Mouse (Mus musculus): ENCODE results near the gene S100a4. TPM values are rescaled to one million over a fixed set of nuclear protein-coding genes. Genes with fewer than 3 reads are reported as not detected.

The S100a4 gene
- polyA plus RNA-seq, 1 experiment from 2014 or later = 1.6 TPM

DNA sequence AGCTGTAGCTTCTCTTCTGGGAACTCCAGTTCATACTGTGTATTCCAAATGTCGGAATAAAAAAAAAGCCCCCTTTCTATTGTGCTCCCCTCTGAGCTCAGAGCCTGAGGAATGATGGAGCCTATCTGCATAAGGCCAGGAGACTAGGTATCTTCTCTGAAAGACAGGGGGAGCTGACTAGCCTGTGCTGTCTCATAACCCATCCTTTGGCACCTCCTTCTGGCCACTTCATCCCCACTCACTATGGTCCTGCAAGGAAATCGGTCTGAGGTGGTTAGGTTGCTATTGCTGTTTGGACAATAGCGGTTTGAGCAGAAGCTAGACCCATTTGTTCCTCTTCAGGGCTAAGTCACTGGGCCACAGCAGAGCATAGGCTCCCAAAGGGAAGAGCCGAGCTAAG lies 24.2 kb downstream of the S100a4 start:
- no peak for ATAC-seq
- H3K36me3 ChIP-seq (ENCODE audit: poor library complexity, severe bottlenecking) = no peaks in the 10 kb centered on the region
- H3K4me3 ChIP-seq = no peak overlapping the region
- no peak overlapping the region for H3K27ac ChIP-seq
- no peak overlapping the region for H3K4me2 ChIP-seq
- WGBS = 69% methylated on average over 4 of the region's 4 CpGs
- no peaks in the 10 kb centered on the region for H3K27me3 ChIP-seq
- H3K9ac ChIP-seq = no peak overlapping the region
- peaks cover 24% of the 10 kb centered on the region for H3K4me1 ChIP-seq
- H3K9me3 ChIP-seq (replicated peaks) = no peaks in the 10 kb centered on the region

DNA sequence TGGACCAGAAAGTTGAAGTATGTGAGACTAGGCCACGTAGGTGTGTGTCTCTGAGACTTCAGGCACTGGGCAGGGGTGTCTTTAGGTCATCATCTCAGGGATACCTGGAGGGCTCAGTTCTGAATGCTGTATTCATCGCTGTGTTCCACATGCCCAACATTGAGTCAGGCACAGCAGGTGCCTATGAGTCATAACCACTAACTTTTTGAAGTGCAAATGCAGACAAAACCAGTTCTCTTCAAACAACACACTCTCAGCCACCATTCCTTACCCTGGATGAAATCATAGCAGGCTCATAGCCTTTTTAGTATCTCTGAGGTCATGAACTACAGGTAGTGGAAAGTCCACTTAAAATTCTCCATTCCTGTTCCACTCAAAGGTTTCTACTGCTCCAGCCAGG lies 25.7 kb downstream of the S100a4 start:
- H3K4me2 ChIP-seq = no peak overlapping the region
- H3K4me3 ChIP-seq = no peak overlapping the region
- 79% methylated on average over 2 of the region's 2 CpGs for WGBS
- H3K27ac ChIP-seq = no peak overlapping the region
- no peaks in the 10 kb centered on the region for H3K27me3 ChIP-seq
- H3K36me3 ChIP-seq (ENCODE audit: poor library complexity, severe bottlenecking) = no peaks in the 10 kb centered on the region
- no peak overlapping the region for H3K9ac ChIP-seq
- peaks cover 9% of the 10 kb centered on the region for H3K4me1 ChIP-seq
- ATAC-seq = no peak
- no peaks in the 10 kb centered on the region for H3K9me3 ChIP-seq (replicated peaks)

- Histone ChIP-seq H3K4me2 (no peak overlapping the region), H3K36me3 (ENCODE audit: poor library complexity, severe bottlenecking) (no peaks in the 10 kb centered on the region), H3K4me3 (no peak overlapping the region), H3K27me3 (no peaks in the 10 kb centered on the region), H3K9ac (no peak overlapping the region), H3K9me3 (replicated peaks) (no peaks in the 10 kb centered on the region), H3K27ac (no peak overlapping the region), H3K4me1 (no peaks in the 10 kb centered on the region)
- ATAC-seq = no peak
- 77% methylated on average over 2 of the region's 2 CpGs for WGBS
Measured at GRCm38 (mm10) chr3:90631984-90632383, 28.4 kb downstream of the S100a4 start.

DNA sequence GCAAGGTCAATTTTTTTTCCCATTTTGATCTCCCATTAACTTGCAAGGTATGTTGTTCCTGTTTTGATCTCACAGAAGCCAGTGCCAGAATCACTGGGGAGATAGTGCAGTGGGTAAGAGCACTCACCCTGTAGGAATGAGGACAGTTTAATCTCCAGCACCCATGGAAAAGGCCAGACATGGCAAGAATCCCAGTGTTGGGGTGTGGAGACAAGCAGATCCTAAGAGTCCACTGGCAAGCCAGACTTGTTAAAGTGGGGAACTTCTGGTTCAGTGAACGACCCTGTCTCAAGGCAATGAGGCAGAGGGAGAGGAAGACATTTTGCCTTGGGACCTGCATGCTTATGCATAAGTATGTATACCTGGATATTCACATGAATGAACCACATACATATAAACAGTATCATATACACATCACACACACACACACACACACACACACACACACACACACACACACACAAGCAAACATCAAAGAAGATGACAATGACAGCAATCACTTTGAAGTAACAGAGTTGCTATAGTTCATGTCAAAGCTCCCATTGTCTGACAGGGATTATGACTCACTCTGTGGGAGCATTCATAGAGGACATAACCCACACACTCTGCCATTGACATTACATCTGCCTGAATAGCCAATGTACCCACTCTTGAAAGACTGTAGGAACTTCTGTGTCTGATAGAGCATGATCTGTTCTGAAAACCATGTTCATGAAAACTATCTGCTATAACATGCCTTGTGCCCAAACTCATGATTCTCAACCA lies 35.1 kb downstream of the S100a4 start:
- no peak overlapping the region for H3K27ac ChIP-seq
- no peaks in the 10 kb centered on the region for H3K36me3 ChIP-seq (ENCODE audit: poor library complexity, severe bottlenecking)
- H3K4me2 ChIP-seq = no peak overlapping the region
- ATAC-seq = no peak
- H3K4me3 ChIP-seq = no peak overlapping the region
- no peak overlapping the region for H3K9ac ChIP-seq
- H3K4me1 ChIP-seq = no peaks in the 10 kb centered on the region
- 59% methylated on average over 1 of the region's 1 CpGs for whole genome bisulfite sequencing
- no peaks in the 10 kb centered on the region for H3K9me3 ChIP-seq (replicated peaks)
- H3K27me3 ChIP-seq = no peaks in the 10 kb centered on the region

DNA sequence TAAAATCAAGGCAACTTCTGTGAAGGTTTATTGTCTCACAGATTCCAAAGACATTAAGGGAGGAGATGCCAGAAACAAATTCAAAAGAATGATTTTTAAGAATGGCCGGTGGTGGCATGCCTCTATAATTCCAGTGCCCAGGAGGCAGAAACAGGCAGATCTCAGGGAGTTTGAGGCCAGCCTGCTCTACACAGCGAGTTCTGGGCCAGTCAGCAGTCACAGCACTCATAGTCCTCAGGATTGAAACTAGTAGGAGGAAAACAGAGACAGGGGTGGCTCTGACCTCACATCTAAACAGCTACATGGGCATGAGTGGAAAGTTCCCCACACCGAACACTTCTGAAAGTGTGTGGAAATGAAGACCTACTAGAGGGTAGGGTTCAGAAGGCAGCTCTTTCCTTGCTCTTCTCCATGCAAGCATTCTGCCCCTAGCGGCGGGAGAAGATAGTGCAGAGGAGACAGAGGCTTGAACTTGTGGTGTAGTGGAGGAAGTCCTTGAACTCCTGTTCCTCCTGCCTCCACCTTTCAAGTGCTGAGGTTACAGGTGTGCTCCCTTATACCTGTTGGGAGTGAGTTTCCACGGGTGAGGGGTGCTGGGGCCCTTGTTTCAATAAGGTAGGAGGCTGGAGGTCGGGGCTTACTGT lies 36.1 kb downstream of the S100a4 start:
- Histone ChIP-seq H3K9ac (no peak overlapping the region), H3K27ac (no peak overlapping the region)
- WGBS = 51% methylated on average over 7 of the region's 7 CpGs

GRCm38 (mm10) chr3:90640981-90641380 lies 37.4 kb downstream of the S100a4 start:
- Histone ChIP-seq H3K9ac (no peak overlapping the region), H3K4me3 (no peak overlapping the region), H3K4me1 (no peaks in the 10 kb centered on the region), H3K36me3 (ENCODE audit: poor library complexity, severe bottlenecking) (no peaks in the 10 kb centered on the region), H3K4me2 (no peak overlapping the region), H3K27ac (no peak overlapping the region), H3K9me3 (replicated peaks) (no peaks in the 10 kb centered on the region), H3K27me3 (no peaks in the 10 kb centered on the region)
- WGBS = 89% methylated on average over 7 of the region's 7 CpGs
- no peak for ATAC-seq

More for the DNA sequence above, 36.1 kb downstream of the S100a4 start:
- Histone ChIP-seq H3K4me2 (no peak overlapping the region), H3K36me3 (ENCODE audit: poor library complexity, severe bottlenecking) (no peaks in the 10 kb centered on the region), H3K9me3 (replicated peaks) (no peaks in the 10 kb centered on the region), H3K4me3 (no peak overlapping the region), H3K4me1 (no peaks in the 10 kb centered on the region), H3K27me3 (no peaks in the 10 kb centered on the region)
- ATAC-seq = no peak

DNA sequence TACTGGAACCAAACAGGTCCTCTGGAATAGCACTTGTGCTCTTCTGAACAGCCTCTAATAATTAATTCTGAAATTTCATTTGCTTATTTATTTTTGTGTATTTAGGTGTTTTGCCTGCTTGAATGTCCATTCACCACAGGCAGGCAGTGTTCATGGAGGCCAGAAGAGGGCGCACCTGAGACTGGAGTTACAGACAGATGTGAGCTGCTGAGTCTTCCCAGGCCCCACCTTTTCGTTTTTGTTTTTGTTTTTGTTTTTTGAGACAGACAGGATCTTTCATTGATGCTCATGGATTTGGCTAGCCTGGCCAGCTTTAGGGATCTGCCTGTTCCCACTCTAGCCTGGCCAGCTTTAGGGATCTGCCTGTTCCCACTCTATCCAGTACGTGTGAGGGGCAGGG lies 40.6 kb downstream of the S100a4 start:
- Histone ChIP-seq H3K9me3 (replicated peaks) (no peaks in the 10 kb centered on the region), H3K4me2 (no peak overlapping the region), H3K27ac (no peak overlapping the region), H3K4me3 (no peak overlapping the region), H3K27me3 (no peaks in the 10 kb centered on the region), H3K9ac (no peak overlapping the region), H3K36me3 (ENCODE audit: poor library complexity, severe bottlenecking) (no peaks in the 10 kb centered on the region), H3K4me1 (no peaks in the 10 kb centered on the region)
- no peak for ATAC-seq
- 59% methylated on average over 3 of the region's 3 CpGs for WGBS

DNA sequence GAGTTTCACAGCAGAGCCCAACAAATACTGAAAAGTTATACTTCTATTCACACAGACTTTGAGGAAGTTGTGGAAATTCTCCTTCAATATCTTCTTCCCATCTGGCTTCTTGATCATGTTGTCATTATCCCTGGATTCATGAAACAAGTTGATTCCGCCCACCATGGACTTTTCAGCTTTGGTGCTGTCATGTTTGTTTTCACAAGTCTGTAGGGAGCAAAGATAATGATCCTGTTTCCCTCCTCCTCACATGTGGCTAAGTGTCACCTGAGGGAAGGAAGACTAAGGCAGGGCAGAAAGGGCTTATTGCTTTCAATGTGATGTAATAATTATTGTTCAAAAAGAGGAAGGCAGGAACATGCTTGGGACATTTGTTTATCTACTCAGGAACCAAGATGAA lies 43.7 kb downstream of the S100a4 start:
- Histone ChIP-seq H3K4me3 (no peak overlapping the region), H3K27me3 (no peaks in the 10 kb centered on the region), H3K4me1 (no peaks in the 10 kb centered on the region), H3K9ac (no peak overlapping the region), H3K4me2 (no peak overlapping the region), H3K9me3 (replicated peaks) (no peaks in the 10 kb centered on the region), H3K36me3 (ENCODE audit: poor library complexity, severe bottlenecking) (no peaks in the 10 kb centered on the region), H3K27ac (no peak overlapping the region)
- 76% methylated on average over 1 of the region's 1 CpGs for WGBS
- ATAC-seq = no peak

DNA sequence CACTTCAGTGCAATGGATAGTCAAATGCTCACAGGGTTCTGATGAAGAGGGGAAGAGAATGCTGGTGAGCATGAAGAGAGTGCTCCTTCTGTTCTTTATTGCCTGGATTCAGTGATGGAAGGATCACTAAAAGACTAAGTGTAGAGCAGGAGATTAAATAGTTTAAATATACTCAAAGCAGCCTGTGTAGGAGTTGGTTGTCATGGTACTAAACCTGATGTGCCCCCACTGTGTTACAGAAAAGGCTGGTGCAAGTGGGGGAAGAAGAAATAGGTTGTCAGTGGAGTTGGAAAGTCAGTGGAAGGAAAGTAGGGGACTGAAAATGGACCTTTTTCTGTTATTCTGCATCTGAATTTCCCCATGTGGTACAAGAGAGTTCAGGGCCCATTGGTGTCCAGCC lies 45.4 kb downstream of the S100a4 start:
- Histone ChIP-seq H3K27ac (no peak overlapping the region), H3K4me2 (no peak overlapping the region), H3K4me3 (no peak overlapping the region), H3K9me3 (replicated peaks) (no peaks in the 10 kb centered on the region), H3K9ac (no peak overlapping the region), H3K27me3 (peaks cover 1% of the 10 kb centered on the region; the same call in 1 of the 2 replicates), H3K4me1 (no peaks in the 10 kb centered on the region), H3K36me3 (ENCODE audit: poor library complexity, severe bottlenecking) (no peaks in the 10 kb centered on the region)
- no peak for ATAC-seq

DNA sequence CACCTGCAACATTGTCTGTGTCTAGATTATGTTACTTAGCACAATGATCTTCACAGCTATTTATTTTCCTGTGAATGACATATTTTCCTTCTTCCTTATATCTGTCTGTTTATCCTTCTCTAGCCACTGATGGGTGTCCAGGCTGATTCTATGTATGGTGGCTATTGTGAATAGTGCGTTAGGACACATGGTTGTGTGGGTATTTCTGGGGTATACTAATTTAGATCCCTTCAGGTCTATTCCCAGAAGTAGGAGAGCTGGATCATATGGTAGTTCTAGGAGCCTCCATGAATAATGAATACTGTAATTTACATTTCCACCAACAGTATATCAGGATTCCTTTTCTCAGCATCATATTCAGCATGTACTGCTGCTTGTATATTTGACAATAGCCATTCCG lies 46.3 kb downstream of the S100a4 start:
- Histone ChIP-seq H3K27ac (no peak overlapping the region), H3K4me2 (no peak overlapping the region), H3K27me3 (peaks cover 6% of the 10 kb centered on the region; the same call in 1 of the 2 replicates), H3K9ac (no peak overlapping the region), H3K9me3 (replicated peaks) (no peaks in the 10 kb centered on the region), H3K36me3 (ENCODE audit: poor library complexity, severe bottlenecking) (no peaks in the 10 kb centered on the region), H3K4me3 (no peak overlapping the region), H3K4me1 (no peaks in the 10 kb centered on the region)
- WGBS = 91% methylated on average over 2 of the region's 2 CpGs
- no peak for ATAC-seq

GRCm38 (mm10) chr3:90652878-90653508 lies 49.4 kb downstream of the S100a4 start:
- no peaks in the 10 kb centered on the region for H3K4me1 ChIP-seq
- H3K27me3 ChIP-seq = peaks cover 7% of the 10 kb centered on the region; the same call in 1 of the 2 replicates
- ATAC-seq = peak; percentile 83
- H3K9ac ChIP-seq = no peak overlapping the region
- no peak overlapping the region for H3K27ac ChIP-seq
- no peaks in the 10 kb centered on the region for H3K36me3 ChIP-seq (ENCODE audit: poor library complexity, severe bottlenecking)
- no peaks in the 10 kb centered on the region for H3K9me3 ChIP-seq (replicated peaks)
- 34% methylated on average over 5 of the region's 5 CpGs for WGBS
- H3K4me2 ChIP-seq = no peak overlapping the region
- no peak overlapping the region for H3K4me3 ChIP-seq

- H3K9ac ChIP-seq = no peak within 1 kb of the TSS
- peaks cover 7% of the 10 kb centered on the region; the same call in 1 of the 2 replicates for H3K27me3 ChIP-seq
- H3K27ac ChIP-seq = no peak within 1 kb of the TSS
- H3K9me3 ChIP-seq (replicated peaks) = no peaks in the 10 kb centered on the region
- H3K4me3 ChIP-seq = no peak within 1 kb of the TSS
- H3K4me1 ChIP-seq = no peaks in the 10 kb centered on the region
- ATAC-seq = no peak
- H3K4me2 ChIP-seq = no peak within 1 kb of the TSS
- H3K36me3 ChIP-seq (ENCODE audit: poor library complexity, severe bottlenecking) = no peaks in the 10 kb centered on the region
Measured at GRCm38 (mm10) chr3:90653717-90654116, 50.1 kb downstream of the S100a4 start, which contains the start of gene S100a7a. Gene S100a7a, plus strand, starts transcription at chr3:90654017.
